Mouse (Mus musculus) heart, postnatal 0 days (tissue): ENCODE data around the gene Jak2.

Source experiments
- CTCF ChIP-seq: IDR thresholded peaks from 2 replicates; pipeline ENCODE4 v1.5.1; 2016; ENCODE audit warnings: antibody characterized with exemption, control low read depth, low read depth
- EP300 ChIP-seq: IDR thresholded peaks from 2 replicates; pipeline ENCODE4 v1.6.1; 2016; ENCODE audit warnings: antibody characterized with exemption, low read depth

DNA sequence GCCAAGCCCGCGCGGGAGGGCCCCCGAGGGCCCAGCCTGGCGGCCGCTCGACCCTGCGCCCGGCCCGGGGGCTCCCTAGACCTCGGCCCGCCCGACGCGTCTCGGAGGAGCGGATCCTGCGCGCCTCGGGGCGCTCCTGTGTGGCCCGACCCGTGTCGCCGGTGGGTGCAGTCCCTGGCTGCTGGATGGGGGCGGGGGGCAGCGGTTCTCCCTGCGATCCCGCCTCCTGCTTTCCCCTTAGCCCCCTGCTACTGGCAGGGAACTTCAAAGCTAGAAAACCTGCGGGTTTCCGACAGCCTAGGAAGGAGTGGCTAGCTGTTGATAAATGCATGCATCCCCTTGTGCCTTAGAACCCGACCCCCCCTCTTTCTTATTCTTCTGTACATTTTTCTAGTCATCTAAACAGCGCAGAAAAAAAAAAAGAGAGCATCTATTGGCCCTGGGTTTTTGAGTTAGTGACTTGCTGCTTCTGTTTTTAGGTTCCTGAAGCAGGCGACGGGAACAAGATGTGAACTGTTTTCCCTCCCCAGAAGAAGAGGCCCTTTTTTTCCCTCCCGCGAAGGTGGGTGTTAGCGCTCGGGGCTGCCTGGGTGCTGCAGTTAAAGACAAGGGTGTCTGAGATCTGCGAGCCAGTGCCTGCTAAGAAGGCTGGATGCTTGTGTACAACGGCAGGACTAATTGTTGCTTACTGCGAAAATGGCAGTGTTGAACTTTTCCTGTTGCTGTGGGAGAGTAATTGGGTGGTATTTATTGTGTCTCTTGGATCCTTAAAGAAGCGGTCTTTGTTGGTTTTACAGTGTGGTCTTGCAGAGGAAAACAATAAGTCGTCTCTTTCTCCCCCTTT, 552 bp downstream of the Jak2 start:
- no peak for TF ChIP-seq EP300
- TF ChIP-seq CTCF: no peak
